Mouse (Mus musculus) hindlimb bud, embryonic 11.5 days (tissue): Measurements from ENCODE around the gene Map1s.

ENCODE experiments used
- DNase-seq: peaks from one replicate; pipeline ENCODE4 v3.0.0-alpha.2; 2012; ENCODE audit warnings: low read depth, low spot score; ENCODE audit errors: extremely low spot score

Gene Map1s

GRCm38 (mm10) chr8:70897681-70898413 lies 7.9 kb upstream of the Map1s start:
- DNase-seq, result peak; percentile 86

DNA sequence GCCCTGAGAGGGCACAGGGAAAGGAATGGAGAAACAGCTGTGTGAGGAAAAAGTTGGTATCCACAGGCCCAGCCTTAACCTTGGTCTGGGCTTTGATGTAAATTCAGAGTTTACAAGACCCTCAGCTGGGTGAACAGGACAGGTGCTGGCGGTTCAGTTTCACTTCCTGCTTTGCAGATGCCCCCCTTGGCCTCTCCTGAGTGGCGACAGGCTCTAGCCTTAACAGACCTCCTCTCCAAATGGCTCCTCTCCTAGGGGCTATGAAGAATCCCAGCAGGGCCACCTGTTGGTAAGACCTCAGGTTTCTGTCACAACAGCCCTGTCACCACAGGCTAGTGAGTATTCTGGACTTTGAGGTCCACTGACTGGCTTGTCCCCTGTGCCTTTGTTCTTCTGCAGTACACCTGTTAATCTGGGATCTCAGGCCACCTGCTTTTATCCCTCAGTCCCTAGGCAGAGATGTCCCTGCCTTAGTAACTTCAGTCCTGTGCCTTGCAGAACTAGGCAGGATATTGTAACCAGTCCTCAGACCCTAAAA lies 7.0 kb upstream of the Map1s start:
- no peak for DNase-seq

- DNase-seq, result no peak
Measured at GRCm38 (mm10) chr8:70899226-70899625, 6.5 kb upstream of the Map1s start.

DNA sequence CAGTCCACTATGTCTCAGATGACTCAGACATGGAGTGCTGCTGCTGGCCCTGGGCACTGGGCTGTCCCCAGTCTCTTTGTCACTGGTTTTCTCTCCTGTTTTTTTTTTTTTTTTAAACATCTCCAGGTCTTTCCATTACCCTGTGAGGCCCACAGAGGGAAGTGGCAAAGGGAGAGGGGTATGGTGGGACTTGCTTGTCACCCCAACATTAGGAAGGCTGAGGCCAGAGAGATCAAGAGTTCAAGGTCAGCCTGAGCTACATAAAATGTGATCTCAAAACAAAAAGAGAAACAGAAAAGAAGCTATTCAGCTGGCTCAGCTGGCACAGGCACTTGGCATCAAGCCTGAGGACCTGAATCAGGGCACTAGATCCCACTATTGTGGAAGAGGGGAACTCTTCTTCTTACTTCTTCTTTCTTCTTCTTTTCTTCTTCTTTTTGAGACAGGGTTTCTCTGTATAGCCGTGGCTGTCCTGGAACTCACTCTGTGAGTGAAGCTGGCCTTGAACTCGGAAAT lies 4.8 kb upstream of the Map1s start:
- no peak for DNase-seq

DNA sequence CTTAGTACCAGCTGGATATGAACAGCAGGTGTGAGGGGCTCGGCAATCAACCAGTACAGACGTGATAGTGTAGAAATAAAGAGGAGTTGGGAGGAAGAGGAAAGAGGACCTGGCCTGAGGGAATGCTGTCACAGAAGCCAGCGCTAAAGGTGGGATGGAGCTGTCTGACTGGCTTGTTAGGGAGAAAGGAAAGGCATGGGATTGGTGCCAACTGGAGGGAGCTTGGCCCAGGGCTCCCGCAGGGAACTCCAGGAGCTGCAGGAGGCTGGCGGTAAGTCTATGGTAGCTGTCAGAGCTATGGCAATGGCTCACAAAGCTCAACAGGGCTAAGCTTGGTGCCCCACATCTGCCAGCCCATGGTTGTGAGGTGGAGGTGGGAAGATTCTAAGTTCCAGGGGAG lies 3.5 kb upstream of the Map1s start:
- no peak for DNase-seq

DNA sequence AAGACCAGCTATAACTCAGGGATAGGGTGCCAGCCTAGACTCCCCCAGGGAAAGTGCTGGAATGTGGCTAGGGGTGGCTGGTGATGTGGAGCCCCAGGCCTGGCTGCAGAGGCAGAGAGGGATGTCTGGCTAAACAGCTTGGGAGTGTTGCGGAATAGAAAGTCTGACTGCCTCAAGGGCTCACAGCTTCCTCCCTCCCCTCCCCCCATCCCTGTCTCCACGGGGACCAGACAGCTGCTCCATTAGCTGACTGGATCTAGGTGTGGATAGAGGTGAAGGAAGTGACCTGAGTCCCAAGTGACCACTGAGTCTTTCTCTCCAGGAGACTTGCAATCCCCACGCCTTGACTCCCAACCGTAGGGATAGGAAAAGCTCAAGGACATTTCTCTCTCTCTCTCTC lies 2.6 kb upstream of the Map1s start:
- no peak for DNase-seq

GRCm38 (mm10) chr8:70903582-70903981 lies 2.1 kb upstream of the Map1s start:
- DNase-seq, result no peak

GRCm38 (mm10) chr8:70904532-70904931 lies 1.2 kb upstream of the Map1s start:
- no peak for DNase-seq

DNA sequence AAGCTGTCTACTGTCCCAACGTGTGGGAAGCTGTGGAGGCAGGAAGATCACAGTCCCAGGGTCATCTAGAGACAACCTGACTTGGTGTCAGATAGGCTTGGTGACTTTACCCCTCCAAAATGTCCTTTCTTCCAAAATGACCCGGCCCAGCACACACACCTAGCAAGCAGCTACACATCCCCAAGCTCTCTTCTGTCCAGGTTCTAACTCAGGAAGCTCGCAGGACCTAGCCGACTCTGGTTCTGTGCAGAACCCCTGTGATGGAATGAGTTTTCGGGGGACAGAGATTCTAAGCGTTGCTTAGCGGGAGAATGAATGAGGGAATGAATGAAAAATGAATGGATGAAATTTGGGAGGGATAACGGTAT lies 285 bp upstream of the Map1s start:
- DNase-seq, result no peak

DNA sequence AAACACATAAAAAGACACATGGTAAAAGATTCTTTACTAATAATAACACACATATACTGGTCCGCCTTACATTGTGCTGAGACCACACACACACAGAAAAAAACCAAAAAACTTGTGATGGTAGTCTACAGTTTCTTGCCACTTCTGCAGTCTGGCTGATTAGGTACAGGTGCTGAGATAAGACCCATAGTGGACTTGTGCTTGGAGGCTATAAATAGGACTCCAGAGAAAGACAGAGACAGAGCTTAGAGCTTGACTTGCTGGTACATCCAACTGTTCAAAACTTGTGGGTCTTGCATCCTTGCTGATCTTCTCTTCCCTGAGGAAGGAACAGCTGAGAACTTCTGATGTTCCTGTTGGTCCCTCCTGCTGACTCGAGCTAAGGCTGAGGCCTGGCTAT lies 1.8 kb downstream of the Map1s start:
- DNase-seq, result no peak

DNA sequence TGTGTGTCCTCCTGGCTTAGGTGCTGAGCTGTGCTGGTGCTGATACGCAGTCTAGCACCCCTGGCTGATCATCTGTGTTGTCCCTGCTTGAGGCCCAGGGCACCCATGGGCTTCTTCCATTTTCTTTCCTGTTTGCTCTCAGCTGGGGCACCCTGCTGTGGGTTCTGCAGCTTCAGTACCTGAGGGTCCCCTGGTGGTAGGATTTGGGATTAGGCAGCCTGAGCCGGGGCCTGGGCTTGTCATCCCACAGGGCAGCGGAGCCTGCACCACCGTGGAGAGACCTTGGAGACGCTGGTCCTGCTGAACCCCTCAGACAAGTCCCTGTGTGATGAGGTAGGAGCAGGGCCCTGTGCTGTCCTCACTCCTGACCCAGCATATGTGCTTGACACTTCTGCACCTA lies 5.9 kb downstream of the Map1s start:
- no peak for DNase-seq

DNA sequence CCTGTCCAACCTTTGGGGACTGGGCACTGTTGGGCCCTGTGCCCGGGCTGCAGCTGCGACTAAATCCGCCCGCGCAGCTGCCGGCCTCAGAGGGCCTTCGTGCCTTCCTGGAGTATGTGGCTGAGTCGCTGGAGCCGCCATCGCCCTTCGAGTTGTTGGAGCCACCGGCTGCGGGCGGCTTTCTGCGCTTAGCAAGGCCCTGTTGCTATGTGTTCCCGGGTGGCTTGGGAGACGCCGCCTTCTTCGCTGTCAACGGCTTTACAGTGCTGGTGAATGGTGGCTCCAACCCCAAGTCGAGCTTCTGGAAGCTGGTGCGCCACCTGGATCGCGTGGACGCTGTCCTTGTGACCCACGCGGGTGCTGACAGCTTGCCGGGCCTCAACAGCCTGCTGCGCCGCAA lies 7.2 kb downstream of the Map1s start:
- DNase-seq, result no peak

DNA sequence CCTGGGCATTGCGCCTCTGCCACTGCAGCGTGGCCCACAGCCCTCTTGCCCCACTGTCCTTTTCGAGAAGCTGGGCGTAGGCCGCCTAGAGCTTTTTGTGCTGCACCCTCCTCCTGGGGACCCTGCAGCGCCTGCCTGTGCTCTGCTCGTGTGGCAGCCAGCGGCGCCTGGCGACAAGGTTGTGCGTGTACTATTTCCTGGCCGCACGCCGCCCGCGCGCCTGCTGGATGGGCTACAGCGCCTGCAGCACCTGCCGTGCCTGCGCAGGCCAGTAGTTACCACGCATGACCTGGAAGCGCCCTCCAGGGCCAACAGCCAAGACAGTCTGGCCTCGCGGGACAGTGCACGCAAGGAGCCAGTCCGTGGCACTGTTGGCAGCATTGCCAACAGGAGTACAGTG lies 7.8 kb downstream of the Map1s start:
- DNase-seq, result no peak

GRCm38 (mm10) chr8:70914704-70915103 lies 9.0 kb downstream of the Map1s start:
- DNase-seq, result no peak

DNA sequence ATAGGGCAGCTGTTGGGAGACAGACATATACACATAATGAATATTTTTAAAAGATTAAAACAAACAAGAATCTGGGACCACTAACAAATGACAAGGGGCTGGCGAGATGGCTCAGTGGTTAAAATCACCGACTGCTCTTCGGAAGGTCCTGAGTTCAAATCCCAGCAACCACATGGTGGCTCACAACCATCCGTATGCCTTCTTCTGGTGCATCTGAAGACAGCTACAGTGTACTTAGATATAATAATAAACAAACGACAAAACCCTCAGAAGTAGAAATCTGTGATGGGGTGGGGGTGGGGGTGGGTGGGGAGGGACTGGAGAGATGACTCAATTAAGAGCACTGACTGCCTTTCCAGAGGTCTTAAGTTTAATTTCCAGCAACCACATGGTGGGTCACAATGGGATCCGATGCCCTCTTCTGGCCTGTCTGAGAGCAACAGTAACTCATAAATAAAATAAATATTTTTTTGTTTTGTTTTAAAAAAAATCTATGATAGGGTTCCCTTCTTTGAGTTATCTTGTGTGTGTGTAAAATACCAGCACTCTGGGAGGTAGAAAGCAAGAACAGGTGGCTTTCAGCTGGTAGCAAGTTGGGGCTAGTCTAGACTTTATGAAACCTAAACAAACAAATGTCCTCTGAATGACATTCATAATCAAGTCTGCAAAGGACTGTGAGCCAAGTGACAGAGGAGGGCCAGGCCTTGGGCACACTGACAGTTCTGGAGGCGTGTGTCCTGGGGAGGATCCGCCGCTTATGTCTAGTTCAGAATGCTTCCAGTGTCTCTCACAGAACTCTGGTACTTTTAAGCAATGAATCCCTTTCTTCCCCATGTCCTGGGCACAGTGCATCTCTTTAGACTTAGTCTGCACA lies 14.6 kb downstream of the Map1s start:
- DNase-seq, result no peak

- no peak for DNase-seq
Measured at GRCm38 (mm10) chr8:70924151-70924550, 18.4 kb downstream of the Map1s start.

- no peak for DNase-seq
Measured at GRCm38 (mm10) chr8:70925754-70926153, 20.0 kb downstream of the Map1s start.

GRCm38 (mm10) chr8:70926396-70926795 lies 20.7 kb downstream of the Map1s start:
- DNase-seq, result no peak

GRCm38 (mm10) chr8:70928096-70928495 lies 22.4 kb downstream of the Map1s start:
- DNase-seq, result no peak

- DNase-seq, result no peak
Measured at GRCm38 (mm10) chr8:70928778-70929322, 23.1 kb downstream of the Map1s start.

DNA sequence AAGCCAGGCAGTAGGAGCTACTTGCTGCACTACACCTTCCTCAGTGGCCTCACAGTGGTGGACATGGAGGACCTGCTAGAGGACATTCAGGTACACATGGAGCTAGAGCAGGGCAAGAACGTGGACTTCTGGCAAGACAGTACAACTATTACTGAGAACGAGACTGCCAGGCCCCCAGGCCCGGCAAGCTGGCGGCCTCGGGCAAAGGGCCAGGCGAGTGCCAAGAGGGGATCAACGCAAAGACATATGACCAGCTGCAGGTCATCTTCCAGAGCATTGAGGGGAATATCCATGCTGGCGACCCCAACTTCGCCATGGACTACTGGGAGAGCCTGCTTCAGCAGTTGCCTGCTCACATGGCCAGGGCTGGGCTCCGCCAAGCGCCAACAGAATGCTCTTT lies 26.0 kb downstream of the Map1s start:
- DNase-seq, result no peak

DNA sequence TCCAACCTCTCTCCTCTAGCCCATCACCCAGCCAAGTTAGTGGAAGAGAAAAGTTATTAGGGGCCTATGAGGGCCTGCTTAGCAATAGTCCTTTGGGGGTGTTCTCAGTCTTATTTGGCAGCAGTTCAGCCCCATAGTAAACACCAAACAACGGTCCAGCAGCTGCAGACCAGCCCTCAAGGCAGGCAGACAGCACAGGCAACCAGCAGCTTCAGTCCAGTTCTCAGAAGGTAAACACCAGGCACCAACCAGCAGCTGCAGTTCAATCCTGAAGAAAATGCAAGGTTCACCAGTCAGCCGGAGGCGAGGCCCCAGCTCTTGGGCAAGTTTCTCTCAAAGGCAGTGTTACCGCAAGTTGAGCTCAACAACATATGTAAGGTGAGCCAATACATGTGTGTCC lies 27.3 kb downstream of the Map1s start:
- no peak for DNase-seq
